Mouse (Mus musculus): ENCODE measurements around the gene Ipp.

GRCm38 (mm10) chr4:116492460-116492859 is 14.9 kb upstream of the Ipp start:
- TF ChIP-seq POLR2A (IDR thresholded peaks at IDR 0.05; ENCODE audit: low read depth, low read length) = no peak
- TF ChIP-seq TBP (conservative IDR thresholded peaks at IDR 0.05; ENCODE audit: low read depth, low read length) = no peak
- no peak for TF ChIP-seq CTCF (conservative IDR thresholded peaks at IDR 0.05 in 1 of 2, IDR thresholded peaks at IDR 0.05 in 1 of 2; ENCODE audit: low read depth in 2 of 2, low read length in 2 of 2)
- no peak for TF ChIP-seq HCFC1 (IDR thresholded peaks at IDR 0.05; ENCODE audit: low read depth, low read length)
- TF ChIP-seq MAX (IDR thresholded peaks at IDR 0.05; ENCODE audit: low read length) = no peak
- no peak for TF ChIP-seq MAFK (IDR thresholded peaks at IDR 0.05; ENCODE audit: insufficient replicate concordance, low read length)
- TF ChIP-seq NELFE (IDR thresholded peaks at IDR 0.05; ENCODE audit: low read depth, low read length) = no peak
- TF ChIP-seq ZMIZ1 (IDR thresholded peaks at IDR 0.05; ENCODE audit: low read depth, low read length) = no peak
- no peak for TF ChIP-seq EP300 (IDR thresholded peaks at IDR 0.05; ENCODE audit: low read length)
- TF ChIP-seq UBTF (IDR thresholded peaks at IDR 0.05; ENCODE audit: low read depth, low read length) = no peak
- no peak for TF ChIP-seq MYC (IDR thresholded peaks at IDR 0.05; ENCODE audit: low read depth, low read length)
- no peak for TF ChIP-seq GABPA (IDR thresholded peaks at IDR 0.05; ENCODE audit: insufficient replicate concordance, low read depth, low read length)
- TF ChIP-seq BHLHE40 (IDR thresholded peaks at IDR 0.05; ENCODE audit: low read depth, low read length) = no peak
- no peak for TF ChIP-seq USF1 (IDR thresholded peaks at IDR 0.05; ENCODE audit: low read depth, low read length)

All from CH12.LX (cell line).